Mouse (Mus musculus) megakaryocyte, embryonic 14.5 days (primary cell): ENCODE data around the gene Mus81.

ENCODE experiments used
- FLI1 ChIP-seq: IDR thresholded peaks from 2 replicates; pipeline ENCODE4 v1.6.1; 2012; ENCODE audit warnings: low read length, inconsistent platforms, mixed read lengths
- GATA1 ChIP-seq: IDR thresholded peaks from 3 replicates; pipeline ENCODE4 v1.6.1; 2012; ENCODE audit warnings: mixed read lengths, low read length, inconsistent platforms, borderline replicate concordance

GRCm38 (mm10) chr19:5456922-5457745 lies 31.1 kb downstream of the Mus81 start:
- TF ChIP-seq FLI1 (no peak), GATA1 (no peak)
